In genomic region chr1:137899305-137899704, GRCm38 (mm10) we compare ENCODE assay signal across 8 mouse cellular contexts.
DNase-seq lines count a peak whose midpoint lies in the region; ATAC-seq and TF ChIP-seq lines count a peak whose summit lies in the region.

No protein-coding gene starts in this region.

- no peak for TF ChIP-seq POLR2A in cerebellum, adult 2 months (IDR thresholded peaks at IDR 0.05; ENCODE audit: borderline replicate concordance, insufficient read depth, low read length)

- peak in 1 of 2 experiments; percentile 23 for DNase-seq in cerebellum, adult 2 months
- peak; percentile 39 for DNase-seq in thymus, postnatal 4 days
- DNase-seq in thymus, postnatal 25 days, result no peak
- DNase-seq in kidney, postnatal 4 days, result peak; percentile 29 to 49
- DNase-seq in right cerebral cortex, postnatal 4 days, result no peak

- no peak for ATAC-seq in cerebellum, adult (ENCODE audit: insufficient number of reproducible peaks, low FRiP score, low TSS enrichment)
- no peak for ATAC-seq in neural tube, embryonic 13.5 days (ENCODE audit: low read depth)
- no peak for ATAC-seq in megakaryocyte progenitor cell, adult 5-6 weeks (replicated peaks; ENCODE audit: poor library complexity)

- H3K9ac ChIP-seq in neural tube, embryonic 13.5 days, result peak overlapping the region; percentile 96

- peak overlapping the region; percentile 98 for H3K4me3 ChIP-seq in cerebellum, adult 2 months (replicated peaks; ENCODE audit: insufficient read depth, low read depth, low read length)
- H3K4me3 ChIP-seq in neural tube, embryonic 13.5 days, result peak overlapping the region; percentile 86

- H3K27me3 ChIP-seq in cerebellum, adult 2 months (ENCODE audit: control insufficient read depth, insufficient read depth, low read length), result no peaks in the 10 kb centered on the region
- H3K27me3 ChIP-seq in neural tube, embryonic 13.5 days, result no peaks in the 10 kb centered on the region

- no peak overlapping the region for H3K27ac ChIP-seq in cerebellum, adult 2 months (ENCODE audit: insufficient read depth, low read length)
- peak overlapping the region; percentile 97 for H3K27ac ChIP-seq in neural tube, embryonic 13.5 days (replicated peaks)

- H3K36me3 ChIP-seq in neural tube, embryonic 13.5 days, result no peaks in the 10 kb centered on the region

- 1% methylated on average over 6 of the region's 6 CpGs for WGBS in cerebellum, adult 2 months
- WGBS in neural tube, embryonic 13.5 days, result 3% methylated on average over 6 of the region's 6 CpGs

- no peaks in the 10 kb centered on the region for H3K4me1 ChIP-seq in cerebellum, adult 2 months (ENCODE audit: control insufficient read depth, insufficient read depth, low read length)
- peaks cover 31% of the 10 kb centered on the region for H3K4me1 ChIP-seq in neural tube, embryonic 13.5 days (replicated peaks)

- H3K4me2 ChIP-seq in neural tube, embryonic 13.5 days, result peak overlapping the region; percentile 70

- TF ChIP-seq CTCF in cerebellum, adult 2 months (IDR thresholded peaks at IDR 0.05; ENCODE audit: borderline replicate concordance, insufficient read depth, low read depth, low read length), result no peak

- H3K9me3 ChIP-seq in neural tube, embryonic 13.5 days, result no peaks in the 10 kb centered on the region

Comparison
In these comparisons a context has a peak if more than half of its experiments do, and no peak if none do; other contexts are left out.
1. DNase-seq: peak in thymus, postnatal 4 days (single experiment) and kidney, postnatal 4 days (2 of 2); none in thymus, postnatal 25 days (single experiment) and right cerebral cortex, postnatal 4 days (single experiment).